Mouse (Mus musculus) G1E (cell line): Measurements from ENCODE around the gene Gm45618. TPM values are rescaled to one million over a fixed set of nuclear protein-coding genes. Genes with fewer than 3 reads are reported as not detected.
A peak's percentile ranks its signal among the peaks of the same experiment; 100 is the strongest.
"Not testable (repeated sequence)": the region's sequence is repeated elsewhere in the genome, so short reads cannot be mapped to it uniquely, and the experiment has no call there.

Source experiments
- ATAC-seq: 2 replicates; pipeline ENCODE4 v1.8.0; 2016; ENCODE audit warnings: mild to moderate bottlenecking; ENCODE audit not compliant: insufficient number of reproducible peaks, poor library complexity, low FRiP score, severe bottlenecking; ENCODE audit errors: extremely low read depth
- DNase-seq: peaks from one replicate; pipeline ENCODE4 v3.0.0; 2012; ENCODE audit warnings: low spot score
- H3K27me3 ChIP-seq: 2 replicates; pipeline ENCODE4 v1.6.1; 2012; ENCODE audit warnings: mild to moderate bottlenecking, low read length, inconsistent platforms; ENCODE audit not compliant: insufficient read depth
- H3K36me3 ChIP-seq: replicated peaks from 2 replicates; pipeline ENCODE3; 2012; ENCODE audit warnings: mild to moderate bottlenecking, inconsistent platforms
- H3K4me1 ChIP-seq: 2 replicates; pipeline ENCODE4 v1.6.1; 2012; ENCODE audit warnings: low read depth, low read length, inconsistent platforms, mixed read lengths; ENCODE audit not compliant: insufficient read depth
- H3K4me3 ChIP-seq: 2 replicates; pipeline ENCODE4 v1.5.1; 2012; ENCODE audit warnings: low read depth, mild to moderate bottlenecking, inconsistent platforms, low read length, moderate library complexity, mixed read lengths
- H3K9me3 ChIP-seq: replicated peaks from 2 replicates; pipeline ENCODE4 v1.6.1; 2012; ENCODE audit warnings: inconsistent platforms
- CTCF ChIP-seq: IDR thresholded peaks from 2 replicates; pipeline ENCODE4 v1.5.1; 2012; ENCODE audit warnings: low read depth, low read length, inconsistent platforms, mixed read lengths
- GATA1 ChIP-seq: IDR thresholded peaks from 2 replicates; pipeline ENCODE4 v1.6.1; 2012; ENCODE audit warnings: borderline replicate concordance, low read length, inconsistent platforms, mixed read lengths
- GATA2 ChIP-seq: IDR thresholded peaks from 2 replicates; pipeline ENCODE4 v1.6.1; 2012; ENCODE audit warnings: low read depth, low read length, inconsistent platforms, borderline replicate concordance
- POLR2AphosphoS5 ChIP-seq: IDR thresholded peaks from 2 replicates; pipeline ENCODE4 v1.6.1; 2012; ENCODE audit warnings: low read depth, low read length, inconsistent platforms; ENCODE audit not compliant: insufficient replicate concordance
- TAL1 ChIP-seq: conservative IDR thresholded peaks from 2 replicates; pipeline ENCODE4 v1.6.1; 2012; ENCODE audit warnings: low read depth, low read length, inconsistent platforms, mixed read lengths
- polyA plus RNA-seq: library from polyadenylated mRNA; stranded (reverse); fragments of >175 nt; gene quantifications from 2 replicates; pipeline ENCODE4 v1.2.3, GENCODE M21; 2012
- total RNA-seq, 2 experiments: library from RNA; stranded (forward) in 1 of 2; stranded (reverse) in 1 of 2; fragments of 200-1000 nt in 1 of 2; fragments of >200 nt in 1 of 2; fragmentation: Nextera tagmentation in 1 of 2; gene quantifications; 2 replicates each; pipeline ENCODE4 v1.2.3; 2014 to 2017

Gm45618 gene
- total RNA-seq (2014; fragmentation: Nextera tagmentation) (not detected in 2 replicates), total RNA-seq (2017) (not detected in 2 replicates), polyA plus RNA-seq (not detected in 2 replicates)

DNA sequence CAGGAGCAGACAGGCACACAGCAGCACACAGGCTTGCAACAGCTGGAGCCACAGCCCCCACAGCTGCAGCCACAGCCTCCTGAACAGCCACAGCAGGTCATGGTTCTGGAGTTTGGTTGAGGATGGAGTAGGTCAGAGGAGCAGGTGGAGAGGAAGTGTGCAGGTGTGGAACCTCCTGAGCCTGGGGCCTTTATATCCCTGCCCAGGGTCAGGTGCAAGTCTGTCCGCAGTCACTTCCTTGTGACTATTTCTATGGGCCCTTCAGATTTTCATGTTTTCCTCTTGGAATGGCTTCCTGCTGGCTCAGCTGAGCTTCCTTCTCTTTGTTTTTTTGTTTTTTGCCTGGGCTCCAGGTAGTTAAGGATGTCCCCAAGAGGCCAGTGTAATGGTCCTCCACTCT, at the start of gene Gm45618:
TSS of gene Gm45618 (minus strand) at position 101 of the 400 bp plus-strand sequence.
- not testable (repeated sequence) for ATAC-seq, H3K4me1 ChIP-seq, H3K36me3 ChIP-seq, H3K27me3 ChIP-seq, H3K9me3 ChIP-seq, DNase-seq, H3K4me3 ChIP-seq

DNA sequence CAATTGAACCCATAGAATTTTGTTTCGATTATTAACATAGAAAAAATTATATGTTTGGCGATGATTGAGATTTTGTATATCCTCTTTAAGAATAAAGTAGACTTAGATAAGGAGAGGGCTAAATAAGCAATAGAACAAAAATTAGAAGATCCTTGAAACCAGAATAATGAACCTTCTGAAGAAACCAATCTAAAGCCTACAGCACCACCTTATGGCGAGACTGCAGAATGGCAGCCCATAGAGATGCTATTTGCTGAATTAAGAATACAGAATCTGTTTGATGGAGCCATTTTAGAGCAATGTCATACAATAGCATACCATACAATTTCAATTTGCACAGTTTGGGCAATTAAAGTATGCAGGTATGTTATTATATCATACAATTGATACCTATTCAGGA, 49.3 kb upstream of the Gm45618 start:
- Histone ChIP-seq H3K9me3 (no peaks in the 10 kb centered on the region), H3K4me3 (no peak overlapping the region), H3K27me3 (no peaks in the 10 kb centered on the region; the same call in 1 of the 2 replicates), H3K4me1 (no peaks in the 10 kb centered on the region), H3K36me3 (no peaks in the 10 kb centered on the region)
- ATAC-seq (no peak), DNase-seq (no peak)
- TF ChIP-seq CTCF: peak; percentile 63
- TF ChIP-seq GATA2: no peak
- no peak for TF ChIP-seq GATA1

DNA sequence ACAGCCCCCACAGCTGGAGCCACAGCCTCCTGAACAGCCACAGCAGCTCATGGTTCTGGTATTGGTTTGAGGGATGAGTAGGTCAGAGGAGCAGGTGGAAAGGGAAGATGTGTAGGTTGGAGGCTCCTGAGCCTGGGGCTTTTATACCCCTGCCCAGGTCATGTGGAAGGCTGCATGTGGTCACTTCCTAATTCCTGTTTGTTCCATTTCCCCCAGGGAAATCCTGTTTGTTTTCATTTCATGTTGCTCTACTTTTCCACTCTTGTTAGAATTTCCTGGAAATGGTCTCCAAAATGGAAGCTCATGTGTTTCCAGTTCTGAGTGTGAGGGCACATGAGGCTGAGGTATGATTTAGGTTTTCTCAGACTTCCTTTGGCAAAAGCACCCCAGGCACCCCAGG, 45.1 kb upstream of the Gm45618 start, which contains the start of gene Gm4553:
TSS of gene Gm4553 (minus strand) at position 101 of the 400 bp plus-strand sequence.
- H3K4me1 ChIP-seq, ATAC-seq, H3K9me3 ChIP-seq, H3K27me3 ChIP-seq, H3K4me3 ChIP-seq, H3K36me3 ChIP-seq, DNase-seq: not testable (repeated sequence)

DNA sequence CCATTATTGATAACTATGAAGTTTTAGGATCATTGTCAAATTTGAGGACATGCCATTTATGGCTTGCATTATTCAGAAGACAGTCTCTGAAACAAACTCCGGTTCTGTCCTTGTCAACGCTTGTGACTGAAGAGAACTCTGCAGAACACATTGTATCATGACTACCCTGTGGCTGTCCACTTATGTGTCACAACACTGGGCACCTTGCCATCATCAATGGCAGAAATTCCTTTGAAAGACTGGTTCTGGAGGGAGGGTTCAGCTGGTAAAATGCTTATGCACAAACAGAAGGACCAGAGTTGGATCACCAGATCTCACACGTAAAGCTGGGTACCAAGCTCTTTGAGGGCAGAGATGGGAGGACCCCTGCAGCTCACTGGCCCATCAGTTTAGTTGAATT, 38.8 kb upstream of the Gm45618 start:
- Histone ChIP-seq H3K9me3 (no peaks in the 10 kb centered on the region), H3K4me3 (no peak overlapping the region), H3K27me3 (peaks cover 8% of the 10 kb centered on the region), H3K4me1 (no peaks in the 10 kb centered on the region), H3K36me3 (no peaks in the 10 kb centered on the region)
- ATAC-seq: no peak
- TF ChIP-seq POLR2AphosphoS5 (no peak), TAL1 (no peak)
- no peak for DNase-seq

DNA sequence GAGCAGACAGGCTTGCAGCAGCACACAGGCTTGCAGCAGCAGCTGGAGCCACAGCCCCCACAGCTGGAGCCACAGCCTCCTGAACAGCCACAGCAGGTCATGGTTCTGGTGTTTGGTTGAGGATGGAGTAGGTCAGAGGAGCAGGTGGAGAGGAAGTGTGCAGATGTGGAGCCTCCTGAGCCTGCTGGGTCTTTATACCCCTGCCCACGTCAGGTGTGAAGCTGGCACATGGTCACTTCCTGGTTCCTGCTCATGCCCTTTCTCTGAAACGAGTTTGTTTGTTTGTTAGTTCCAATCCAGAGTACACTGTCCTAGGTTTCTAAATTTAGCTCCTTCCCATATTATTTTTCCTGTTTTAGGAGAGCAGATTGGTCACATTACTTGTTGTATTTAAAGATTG, 36.5 kb upstream of the Gm45618 start, which contains the start of gene Gm29735:
TSS of gene Gm29735 (minus strand) at position 101 of the 400 bp plus-strand sequence.
- H3K27me3 ChIP-seq: not testable (repeated sequence)

DNA sequence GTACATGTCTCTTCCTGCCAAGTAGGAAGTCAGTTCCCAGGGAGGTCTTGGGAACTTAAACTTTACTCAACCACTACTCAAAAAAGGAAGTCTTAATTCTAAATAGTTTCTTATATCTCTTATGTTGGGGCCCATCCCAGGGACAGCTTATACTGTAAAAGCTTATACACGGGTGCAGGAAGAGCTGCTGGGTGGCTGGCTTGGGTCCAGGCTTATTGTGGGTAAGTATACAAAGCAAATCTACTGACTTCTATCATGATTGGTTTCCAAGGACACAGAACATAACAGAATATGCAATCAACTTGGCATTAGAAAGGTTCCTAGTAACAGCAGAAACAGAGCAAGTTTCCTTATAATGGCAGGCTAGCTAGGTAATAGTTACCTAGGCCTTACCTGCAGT, 34.8 kb upstream of the Gm45618 start:
- no peaks in the 10 kb centered on the region for H3K9me3 ChIP-seq
- DNase-seq (no peak), ATAC-seq (no peak)
- H3K4me1 ChIP-seq: no peaks in the 10 kb centered on the region
- H3K27me3 ChIP-seq: peaks cover 5% of the 10 kb centered on the region
- no peak overlapping the region for H3K4me3 ChIP-seq
- no peaks in the 10 kb centered on the region for H3K36me3 ChIP-seq
- TF ChIP-seq GATA2 (no peak), TAL1 (no peak), GATA1 (no peak), CTCF (no peak), POLR2AphosphoS5 (no peak)

More for the DNA sequence above, 36.5 kb upstream of the Gm45618 start, which contains the start of gene Gm29735:
- H3K4me1 ChIP-seq, H3K36me3 ChIP-seq, DNase-seq, H3K9me3 ChIP-seq, H3K4me3 ChIP-seq, ATAC-seq: not testable (repeated sequence)

DNA sequence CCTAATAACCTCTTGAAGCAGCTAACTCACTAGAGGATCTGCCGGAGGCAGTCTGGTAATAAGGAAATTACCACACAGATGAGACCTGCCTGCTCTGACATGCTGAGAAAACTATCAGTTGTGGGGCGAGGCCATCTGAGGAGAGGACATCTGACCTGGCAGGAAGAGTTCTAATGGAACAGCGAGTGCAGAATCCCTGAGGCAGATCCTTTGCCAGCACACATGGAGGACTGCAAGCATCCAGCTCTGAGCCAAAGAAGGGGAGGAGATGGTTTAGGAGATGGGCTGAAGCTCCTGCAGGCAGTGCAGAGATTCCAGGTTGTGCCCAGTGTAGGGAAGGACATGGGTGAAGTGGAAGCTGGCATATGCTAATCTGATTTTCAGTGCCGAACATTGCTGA, 31.7 kb upstream of the Gm45618 start:
- no peak for ATAC-seq
- Histone ChIP-seq H3K27me3 (no peaks in the 10 kb centered on the region), H3K4me3 (no peak overlapping the region), H3K36me3 (no peaks in the 10 kb centered on the region), H3K9me3 (no peaks in the 10 kb centered on the region), H3K4me1 (no peaks in the 10 kb centered on the region)
- TF ChIP-seq CTCF (no peak), GATA1 (no peak), TAL1 (no peak), POLR2AphosphoS5 (no peak), GATA2 (no peak)
- no peak for DNase-seq
